Mouse (Mus musculus) heart, embryonic 16.5 days (tissue): ENCODE measurements around the gene Zfp654. TPM values are rescaled to one million over a fixed set of nuclear protein-coding genes. Genes with fewer than 3 reads are reported as not detected.
"Not testable (repeated sequence)": the region's sequence is repeated elsewhere in the genome, so short reads cannot be mapped to it uniquely, and the experiment has no call there.

Experiments
- ATAC-seq: fragments of 200-750 bp; cut with Nextera tagmentation; replicated peaks from 2 replicates; pipeline ENCODE4 v1.8.0; 2017; ENCODE audit warnings: moderate number of reproducible peaks; ENCODE audit not compliant: insufficient read depth, low FRiP score; ENCODE audit errors: extremely low read depth
- H3K27ac ChIP-seq: fragments of 300-500 bp; sonication (generic); 2 replicates; pipeline ENCODE4 v1.5.1; 2014; ENCODE audit warnings: mild to moderate bottlenecking, low read length, control low read depth, moderate library complexity
- H3K27me3 ChIP-seq: fragments of 300-500 bp; sonication (generic); 2 replicates; pipeline ENCODE4 v1.6.1; 2014; ENCODE audit warnings: low read length, mixed read lengths; ENCODE audit not compliant: control insufficient read depth, insufficient read depth
- H3K36me3 ChIP-seq: fragments of 300-500 bp; sonication (generic); 2 replicates; pipeline ENCODE4 v1.6.1; 2014; ENCODE audit not compliant: control insufficient read depth, insufficient read depth
- H3K4me1 ChIP-seq: fragments of 300-500 bp; sonication (generic); 2 replicates; pipeline ENCODE4 v1.6.1; 2014; ENCODE audit warnings: low read length, mixed read lengths; ENCODE audit not compliant: control insufficient read depth, insufficient read depth
- H3K4me2 ChIP-seq: fragments of 300-500 bp; sonication (generic); 2 replicates; pipeline ENCODE4 v1.6.1; 2014; ENCODE audit warnings: low read depth, mild to moderate bottlenecking, control low read depth, low read length
- H3K4me3 ChIP-seq: fragments of 300-500 bp; sonication (generic); 2 replicates; pipeline ENCODE4 v1.5.1; 2014; ENCODE audit warnings: mild to moderate bottlenecking, control low read depth, low read length
- H3K9ac ChIP-seq: fragments of 300-500 bp; sonication (generic); 2 replicates; pipeline ENCODE4 v1.6.1; 2014; ENCODE audit warnings: low read length, control low read depth
- H3K9me3 ChIP-seq: fragments of 300-500 bp; sonication (generic); replicated peaks from 2 replicates; pipeline ENCODE4 v1.6.1; 2016; ENCODE audit warnings: low read length; ENCODE audit not compliant: control insufficient read depth
- WGBS: fragments of 180-500 bp; shearing (Covaris S2); extraction: QIAGEN DNeasy Blood & Tissue Kit; methylation state at CpG from one replicate; pipeline ENCODE4 v1.1.7; 2014; 5-methylcytosine and 5-hydroxymethylcytosine counted together
- polyA plus RNA-seq: library from polyadenylated mRNA; unstranded; fragments of >200 nt; fragmentation: Nextera tagmentation; extraction: Ambion mirVana; gene quantifications from 2 replicates; pipeline ENCODE4 v1.2.1, GENCODE M21; 2015

Zfp654 gene
- polyA plus RNA-seq, 1 experiment from 2014 or later = 4.8 TPM

GRCm38 (mm10) chr16:64869621-64870020 is 18.2 kb upstream of the Zfp654 start:
- 64% methylated on average over 2 of the region's 2 CpGs for WGBS
- no peak overlapping the region for H3K4me3 ChIP-seq
- H3K27me3 ChIP-seq = no peaks in the 10 kb centered on the region
- H3K9me3 ChIP-seq = no peaks in the 10 kb centered on the region
- no peak for ATAC-seq
- H3K27ac ChIP-seq = no peak overlapping the region
- H3K4me2 ChIP-seq = no peak overlapping the region
- no peak overlapping the region for H3K9ac ChIP-seq
- no peaks in the 10 kb centered on the region for H3K4me1 ChIP-seq
- H3K36me3 ChIP-seq = no peaks in the 10 kb centered on the region

DNA sequence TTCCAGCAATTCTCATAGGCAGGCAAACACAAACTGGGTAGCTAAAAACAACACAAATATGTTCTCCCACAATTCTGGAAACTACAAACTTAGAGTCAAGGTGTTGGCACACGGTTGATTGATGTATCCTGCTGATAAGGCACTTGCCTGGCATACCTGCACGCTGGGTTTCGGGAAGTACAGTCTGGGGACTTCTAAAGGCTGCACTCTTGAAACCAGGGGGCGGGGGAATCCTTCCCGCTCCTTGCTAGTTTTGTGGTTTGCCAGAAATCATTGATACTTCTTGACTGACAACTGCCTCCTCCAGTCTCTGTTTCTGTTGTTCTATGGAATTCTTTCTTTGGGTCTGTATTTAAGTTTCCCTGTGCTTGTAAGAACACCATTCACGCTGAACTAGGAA is 17.2 kb upstream of the Zfp654 start:
- 50% methylated on average over 6 of the region's 6 CpGs for WGBS
- no peaks in the 10 kb centered on the region for H3K27me3 ChIP-seq
- H3K4me2 ChIP-seq = no peak overlapping the region
- H3K4me3 ChIP-seq = no peak overlapping the region
- no peak for ATAC-seq
- H3K9me3 ChIP-seq = no peaks in the 10 kb centered on the region
- no peak overlapping the region for H3K27ac ChIP-seq
- H3K9ac ChIP-seq = no peak overlapping the region
- H3K4me1 ChIP-seq = no peaks in the 10 kb centered on the region
- no peaks in the 10 kb centered on the region for H3K36me3 ChIP-seq

- not testable (repeated sequence) for H3K27ac ChIP-seq, H3K4me1 ChIP-seq, H3K9me3 ChIP-seq, ATAC-seq, H3K4me2 ChIP-seq, H3K27me3 ChIP-seq, H3K4me3 ChIP-seq, H3K9ac ChIP-seq, H3K36me3 ChIP-seq
- WGBS = 89% methylated on average over 8 of the region's 8 CpGs
These were observed 14.4 kb upstream of the Zfp654 start for GRCm38 (mm10) chr16:64865841-64866240.

- H3K9ac ChIP-seq = no peak overlapping the region
- no peak overlapping the region for H3K4me2 ChIP-seq
- H3K36me3 ChIP-seq = peaks cover 15% of the 10 kb centered on the region
- no peak for ATAC-seq
- H3K4me1 ChIP-seq = peaks cover 8% of the 10 kb centered on the region
- WGBS = 88% methylated on average over 3 of the region's 3 CpGs
- no peaks in the 10 kb centered on the region for H3K27me3 ChIP-seq
- no peak overlapping the region for H3K27ac ChIP-seq
- no peaks in the 10 kb centered on the region for H3K9me3 ChIP-seq
- no peak overlapping the region for H3K4me3 ChIP-seq
These were observed 5.5 kb upstream of the Zfp654 start for GRCm38 (mm10) chr16:64856946-64857345.

GRCm38 (mm10) chr16:64852891-64853290 is 1.4 kb upstream of the Zfp654 start:
- WGBS = 2% methylated on average over 14 of the region's 14 CpGs
- H3K9me3 ChIP-seq = no peaks in the 10 kb centered on the region
- no peak for ATAC-seq
- H3K27ac ChIP-seq = peak overlapping the region; percentile 99
- no peaks in the 10 kb centered on the region for H3K27me3 ChIP-seq
- H3K4me2 ChIP-seq = peak overlapping the region; percentile 84
- H3K9ac ChIP-seq = peak overlapping the region; percentile 95
- peaks cover 15% of the 10 kb centered on the region for H3K36me3 ChIP-seq
- peaks cover 13% of the 10 kb centered on the region for H3K4me1 ChIP-seq
- peak overlapping the region; percentile 85 for H3K4me3 ChIP-seq

GRCm38 (mm10) chr16:64852441-64852871 is 1.0 kb upstream of the Zfp654 start:
- Histone ChIP-seq H3K4me3 (peak overlapping the region; percentile 85), H3K4me2 (peak overlapping the region; percentile 84), H3K9me3 (no peaks in the 10 kb centered on the region), H3K27ac (peak overlapping the region; percentile 99), H3K36me3 (peaks cover 14% of the 10 kb centered on the region), H3K27me3 (no peaks in the 10 kb centered on the region), H3K9ac (peak overlapping the region; percentile 95), H3K4me1 (peaks cover 13% of the 10 kb centered on the region)
- under 1% methylated on average over 51 of the region's 53 CpGs for WGBS
- ATAC-seq = peak; percentile 26

DNA sequence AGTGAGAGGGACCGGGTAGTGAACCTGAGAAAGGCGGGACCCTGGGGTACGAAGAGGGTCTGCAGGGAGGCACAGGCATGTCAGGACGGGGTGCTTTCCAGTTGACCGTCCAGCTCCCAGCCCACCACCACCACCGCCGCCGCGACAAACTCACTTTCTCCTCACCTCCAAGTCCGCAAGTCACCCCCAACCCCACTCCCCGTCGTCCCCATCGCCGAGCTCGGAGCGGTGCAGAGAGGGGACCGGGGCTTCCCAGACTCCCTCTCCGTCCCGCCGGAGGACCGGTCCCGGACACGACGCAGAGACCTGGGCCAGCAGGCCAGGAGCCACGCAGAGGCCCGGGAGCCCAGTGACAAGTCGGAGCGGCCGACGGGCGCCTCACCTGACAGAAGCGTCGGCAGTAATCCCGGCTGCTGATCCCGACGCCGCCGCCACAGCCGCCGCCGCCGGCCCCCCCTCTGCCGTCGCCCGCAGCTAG is 328 bp downstream of the Zfp654 start:
- no peaks in the 10 kb centered on the region for H3K27me3 ChIP-seq
- H3K4me2 ChIP-seq = peak overlapping the region; percentile 82
- peak overlapping the region; percentile 92 for H3K9ac ChIP-seq
- H3K4me1 ChIP-seq = peaks cover 13% of the 10 kb centered on the region
- peak overlapping the region; percentile 97 for H3K27ac ChIP-seq
- H3K9me3 ChIP-seq = no peaks in the 10 kb centered on the region
- WGBS = under 1% methylated on average over 34 of the region's 45 CpGs
- H3K4me3 ChIP-seq = peak overlapping the region; percentile 85
- H3K36me3 ChIP-seq = peaks cover 9% of the 10 kb centered on the region
- peak; percentile 10 for ATAC-seq

DNA sequence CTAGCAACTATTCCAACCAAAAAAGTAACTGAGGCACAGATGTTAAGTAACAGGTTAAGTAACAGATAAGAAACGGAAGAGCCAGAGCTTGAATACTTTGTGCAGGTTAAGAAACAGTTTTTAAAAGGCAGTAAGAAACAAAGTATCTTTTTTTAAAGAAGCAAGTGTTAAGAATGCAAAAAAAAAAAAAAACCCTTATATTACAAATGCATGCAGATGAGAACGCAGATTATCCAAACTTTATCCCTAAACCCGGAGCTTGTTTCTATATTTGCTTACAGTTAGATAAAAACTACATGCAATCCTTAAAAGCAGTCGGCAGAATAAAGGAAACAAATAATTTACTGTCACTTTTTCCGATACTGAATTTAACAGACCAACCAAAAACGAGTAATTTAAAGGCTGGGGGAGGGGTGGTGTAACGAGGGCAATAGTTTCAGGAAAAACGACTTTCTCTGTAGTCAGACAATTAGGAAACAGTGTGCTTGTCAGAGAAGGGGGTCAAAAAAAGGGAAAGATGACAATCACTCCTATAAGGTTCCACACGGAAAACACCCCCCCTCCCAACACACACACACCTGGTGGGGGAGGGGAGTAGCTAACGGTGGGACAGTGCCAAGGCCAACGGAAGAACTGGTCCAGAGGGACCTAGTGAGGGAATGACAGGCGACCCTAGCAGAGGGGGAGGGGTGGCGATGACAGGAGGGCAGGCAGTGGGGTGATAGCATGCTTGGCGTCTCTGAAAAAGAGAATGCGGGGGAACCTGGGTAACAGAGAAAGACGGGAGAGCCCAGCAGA is 966 bp downstream of the Zfp654 start:
- H3K27ac ChIP-seq = peak overlapping the region; percentile 97
- 1% methylated on average over 16 of the region's 16 CpGs for WGBS
- no peaks in the 10 kb centered on the region for H3K27me3 ChIP-seq
- ATAC-seq = no peak
- H3K4me1 ChIP-seq = peaks cover 13% of the 10 kb centered on the region
- peak overlapping the region; percentile 85 for H3K4me3 ChIP-seq
- peak overlapping the region; percentile 92 for H3K9ac ChIP-seq
- no peaks in the 10 kb centered on the region for H3K9me3 ChIP-seq
- peaks cover 4% of the 10 kb centered on the region for H3K36me3 ChIP-seq
- peak overlapping the region; percentile 82 for H3K4me2 ChIP-seq

DNA sequence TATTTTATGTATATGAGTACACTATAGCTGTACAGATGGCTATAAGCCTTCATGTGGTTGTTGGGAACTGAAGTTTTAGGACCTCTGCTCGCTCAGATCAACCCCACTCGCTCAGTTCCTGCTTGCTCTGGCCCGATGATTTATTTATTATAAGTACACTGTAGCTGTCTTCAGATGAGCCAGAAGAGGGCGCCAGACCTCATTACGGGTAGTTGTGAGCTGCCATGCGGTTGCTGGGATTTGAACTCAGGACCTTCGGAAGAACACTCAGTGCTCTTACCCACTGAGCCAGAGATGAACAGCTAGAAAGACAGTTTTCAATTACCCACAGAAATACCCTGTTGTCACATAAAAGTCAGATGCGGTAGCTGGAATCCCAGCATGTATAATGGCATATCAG is 5.5 kb downstream of the Zfp654 start:
- H3K9me3 ChIP-seq = no peaks in the 10 kb centered on the region
- no peak for ATAC-seq
- no peak overlapping the region for H3K27ac ChIP-seq
- H3K27me3 ChIP-seq = no peaks in the 10 kb centered on the region
- H3K4me1 ChIP-seq = peaks cover 7% of the 10 kb centered on the region
- 89% methylated on average over 8 of the region's 8 CpGs for WGBS
- no peak overlapping the region for H3K4me2 ChIP-seq
- no peak overlapping the region for H3K9ac ChIP-seq
- no peaks in the 10 kb centered on the region for H3K36me3 ChIP-seq
- H3K4me3 ChIP-seq = no peak overlapping the region
